22 mouse cellular contexts compared by ENCODE assay signal in genomic region chr2:42901554-42901953, GRCm38 (mm10).
DNase-seq lines count a peak whose midpoint lies in the region; TF ChIP-seq lines count a peak whose summit lies in the region.
"Had no signal": no experiment of that assay in that cellular context is flagged by ENCODE, and none has a peak within 500 bp of the region (broad histone marks: within the 10 kb centered on the region; RNA-seq: fewer than 3 reads in every experiment).

No protein-coding gene starts in this region.

- no peak overlapping the region for H3K9ac ChIP-seq in ES-E14 (ENCODE audit: insufficient read depth, low read depth, low read length, poor library complexity, severe bottlenecking)

- H3K36me3 ChIP-seq in ES-E14 (ENCODE audit: control insufficient read depth, insufficient read depth, low read length, poor library complexity, severe bottlenecking): no peaks in the 10 kb centered on the region
- H3K36me3 ChIP-seq: G1E had no signal

- intact Hi-C loops in left cerebral cortex, postnatal 14 days (cut with DNase I): no loop called here

- DNase-seq in ES-CJ7 (ENCODE audit: low read depth, low spot score): peak; percentile 13
- peak; percentile 2 for DNase-seq in ES-E14 (ENCODE audit: low read depth, low spot score)
- peak; percentile 66 for DNase-seq in R1 (ENCODE audit: low read depth, low spot score)
- DNase-seq in ZHBTc4 (ENCODE audit: low read depth, low spot score): peak; percentile 18
- DNase-seq in thymus, adult 18-20 months: no peak
- no peak for DNase-seq in left cerebral cortex, postnatal 14 days (ENCODE audit: low spot score in 2 of 2)
- DNase-seq in gastrocnemius, adult 8-10 months (ENCODE audit: low spot score in 2 of 2): no peak
- no peak for DNase-seq in cerebellum, postnatal 36 days
- DNase-seq: adrenal gland, adult 2 months; adrenal gland, adult 8-10 months; adrenal gland, postnatal 10 days; adrenal gland, postnatal 14 days; adrenal gland, postnatal 25 days; adrenal gland, postnatal 36 days; B cell, adult 2 months; cerebellum, adult 11 months; cerebellum, adult 11-12 months; cerebellum, adult 18-20 months; cerebellum, adult 2 months; cerebellum, adult 8-10 months; cerebellum, adult 9-10 months had no signal

- in situ Hi-C loops in ES-E14 (cut with MboI; ENCODE audit: low sequenced_read_pairs in 2 of 2, unreplicated experiment in 2 of 2): no loop called here

- H3K9me3 ChIP-seq in ES-E14 (ENCODE audit: control insufficient read depth, insufficient read depth, low read depth, low read length): no peaks in the 10 kb centered on the region
- H3K9me3 ChIP-seq: G1E had no signal

- no peak overlapping the region for H3K27ac ChIP-seq in ES-E14 (ENCODE audit: insufficient read depth, low read depth, low read length, poor library complexity, severe bottlenecking)

- no peak overlapping the region for H3K4me3 ChIP-seq in ES-E14 (ENCODE audit: insufficient read depth in 1 of 2, low read depth in 1 of 2, low read length in 2 of 2, poor library complexity in 1 of 2, severe bottlenecking in 1 of 2)

- H3K4me1 ChIP-seq in ES-E14 (ENCODE audit: control insufficient read depth in 2 of 2, insufficient read depth in 2 of 2, low read length in 2 of 2, poor library complexity in 1 of 2): no peaks in the 10 kb centered on the region; a peak in 1 of 4 replicates

TF ChIP-seq in ES-E14, 5 proteins besides CTCF, POLR2A, EP300 and RAD21:
- peak; percentile 80 for TF ChIP-seq MAFK (IDR thresholded peaks at IDR 0.05; ENCODE audit: insufficient read depth, low read depth, low read length)
- TF ChIP-seq ZNF384 (IDR thresholded peaks at IDR 0.05; ENCODE audit: low read depth, low read length): no peak
TF ChIP-seq in ES-E14: peak in this region for 1.

Comparison
In these comparisons a context has a peak if more than half of its experiments do, and no peak if none do; other contexts are left out.
1. DNase-seq: peak in ES-CJ7 (single experiment), ES-E14 (single experiment), R1 (single experiment) and ZHBTc4 (single experiment); none in thymus, adult 18-20 months (0 of 2), left cerebral cortex, postnatal 14 days (0 of 2), gastrocnemius, adult 8-10 months (0 of 2) and cerebellum, postnatal 36 days (0 of 2).